Mouse (Mus musculus): ENCODE measurements at regions not wholly inside any gene's neighbourhood (a gene's known extent, or its start where the extent isn't known, plus 50 kb on each side); places are given as distances from the start of the nearest gene placed in this dataset.
A peak's percentile ranks its signal among the peaks of the same experiment; 100 is the strongest.

- Histone ChIP-seq H3K4me1 (replicated peaks) (peaks cover 31% of the 10 kb centered on the region), H3K9ac (no peak overlapping the region), H3K4me2 (no peak overlapping the region), H3K4me3 (no peak overlapping the region), H3K9me3 (no peaks in the 10 kb centered on the region), H3K36me3 (no peaks in the 10 kb centered on the region), H3K27ac (replicated peaks) (peak overlapping the region; percentile 80), H3K27me3 (no peaks in the 10 kb centered on the region)
- peak; percentile 73 for ATAC-seq (ENCODE audit: low read depth)
- 22% methylated on average over 8 of the region's 8 CpGs for WGBS
These were observed 176.3 kb upstream of the Crim1 start for GRCm38 (mm10) chr17:78023507-78024355.

DNA sequence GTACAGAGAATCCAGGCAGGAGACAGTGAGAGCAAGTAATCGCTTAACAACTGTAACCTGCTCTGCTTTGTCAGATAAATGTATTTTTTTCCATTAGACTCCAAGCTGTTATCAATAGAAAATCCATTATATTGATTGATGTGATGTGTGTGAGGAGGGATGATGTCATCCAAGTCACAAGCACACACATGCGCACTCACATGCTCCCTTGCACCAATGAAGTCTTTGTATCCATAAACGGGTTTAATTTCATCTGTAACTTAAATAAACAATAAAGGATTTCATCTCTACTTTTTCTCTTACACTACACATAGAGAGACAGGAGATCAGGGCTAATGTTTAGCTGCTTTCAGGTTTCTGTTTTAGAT is 175.7 kb upstream of the Crim1 start:
- no peak overlapping the region for H3K9ac ChIP-seq
- H3K9me3 ChIP-seq = no peaks in the 10 kb centered on the region
- H3K27ac ChIP-seq (replicated peaks) = peak overlapping the region; percentile 80
- 37% methylated on average over 3 of the region's 3 CpGs for WGBS
- no peak overlapping the region for H3K4me3 ChIP-seq
- ATAC-seq (ENCODE audit: low read depth) = 0 out of 2 replicates have a peak, but pooled peaks have one; percentile 40
- no peak overlapping the region for H3K4me2 ChIP-seq
- no peaks in the 10 kb centered on the region for H3K27me3 ChIP-seq
- no peaks in the 10 kb centered on the region for H3K36me3 ChIP-seq
- peaks cover 31% of the 10 kb centered on the region for H3K4me1 ChIP-seq (replicated peaks)

GRCm38 (mm10) chr17:78025294-78025693 is 174.8 kb upstream of the Crim1 start:
- no peak overlapping the region for H3K4me3 ChIP-seq
- no peak overlapping the region for H3K9ac ChIP-seq
- no peak for ATAC-seq (ENCODE audit: low read depth)
- 24% methylated on average over 7 of the region's 7 CpGs for WGBS
- no peaks in the 10 kb centered on the region for H3K36me3 ChIP-seq
- H3K27me3 ChIP-seq = no peaks in the 10 kb centered on the region
- no peaks in the 10 kb centered on the region for H3K9me3 ChIP-seq
- H3K4me2 ChIP-seq = no peak overlapping the region
- H3K27ac ChIP-seq (replicated peaks) = peak overlapping the region; percentile 80
- H3K4me1 ChIP-seq (replicated peaks) = peaks cover 31% of the 10 kb centered on the region

- ATAC-seq (ENCODE audit: low read depth) = no peak
- WGBS = 81% methylated on average over 3 of the region's 3 CpGs
These were observed 164.4 kb upstream of the Crim1 start for GRCm38 (mm10) chr17:78035648-78036047.

GRCm38 (mm10) chr17:78040338-78040737 is 159.7 kb upstream of the Crim1 start:
- Histone ChIP-seq H3K27me3 (no peaks in the 10 kb centered on the region), H3K27ac (replicated peaks) (no peak overlapping the region), H3K9me3 (no peaks in the 10 kb centered on the region), H3K4me2 (no peak overlapping the region), H3K4me1 (replicated peaks) (no peaks in the 10 kb centered on the region), H3K4me3 (no peak overlapping the region), H3K9ac (no peak overlapping the region), H3K36me3 (no peaks in the 10 kb centered on the region)
- no peak for ATAC-seq (ENCODE audit: low read depth)
- 57% methylated on average over 1 of the region's 1 CpGs for WGBS

More at GRCm38 (mm10) chr17:78035648-78036047, 164.4 kb upstream of the Crim1 start:
- Histone ChIP-seq H3K9me3 (no peaks in the 10 kb centered on the region), H3K9ac (no peak overlapping the region), H3K27ac (replicated peaks) (no peak overlapping the region), H3K36me3 (no peaks in the 10 kb centered on the region), H3K27me3 (no peaks in the 10 kb centered on the region), H3K4me2 (no peak overlapping the region), H3K4me3 (no peak overlapping the region), H3K4me1 (replicated peaks) (no peaks in the 10 kb centered on the region)

DNA sequence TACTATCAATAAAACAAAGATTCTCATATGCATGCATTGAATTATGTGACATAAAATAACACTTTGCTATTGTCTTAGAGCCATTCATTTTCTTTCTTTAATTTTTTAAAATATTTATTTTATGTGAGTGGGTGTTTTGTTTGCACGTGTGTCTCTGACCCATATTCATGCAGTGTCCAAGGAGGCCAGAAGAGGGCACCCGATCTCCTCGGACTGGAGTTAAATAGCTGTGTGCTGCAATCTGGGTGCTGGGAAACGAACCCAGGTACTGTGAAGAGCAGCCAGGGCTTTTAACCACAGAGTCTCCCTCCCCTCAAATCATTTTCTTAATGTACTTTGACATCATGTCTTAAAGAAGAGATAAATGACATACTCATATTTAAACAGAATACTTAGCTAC is 158.8 kb upstream of the Crim1 start:
- no peaks in the 10 kb centered on the region for H3K27me3 ChIP-seq
- H3K4me1 ChIP-seq (replicated peaks) = no peaks in the 10 kb centered on the region
- WGBS = 82% methylated on average over 4 of the region's 4 CpGs
- no peak overlapping the region for H3K4me3 ChIP-seq
- H3K4me2 ChIP-seq = no peak overlapping the region
- H3K36me3 ChIP-seq = no peaks in the 10 kb centered on the region
- no peak for ATAC-seq (ENCODE audit: low read depth)
- H3K27ac ChIP-seq (replicated peaks) = no peak overlapping the region
- no peaks in the 10 kb centered on the region for H3K9me3 ChIP-seq
- no peak overlapping the region for H3K9ac ChIP-seq

GRCm38 (mm10) chr17:78049766-78050165 is 150.3 kb upstream of the Crim1 start:
- 87% methylated on average over 9 of the region's 9 CpGs for WGBS
- ATAC-seq (ENCODE audit: low read depth) = no peak

DNA sequence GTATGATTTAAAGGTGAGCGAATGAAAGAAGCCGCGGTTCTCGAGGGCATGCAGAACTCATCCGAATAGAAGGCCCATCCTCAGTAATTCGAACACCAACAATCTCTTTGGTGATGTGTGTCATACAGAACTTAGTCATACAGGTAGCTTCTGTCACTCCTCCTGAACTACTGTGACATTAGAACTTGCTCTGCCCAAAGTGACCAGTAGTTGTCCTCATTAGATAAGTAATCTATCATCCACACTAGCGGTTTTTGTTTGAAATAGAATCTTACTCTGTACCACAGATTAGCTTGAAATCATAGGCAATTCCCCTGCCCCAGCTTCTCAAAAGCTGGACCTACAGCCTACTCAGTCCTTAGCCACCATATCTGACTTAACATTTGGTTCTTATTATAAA is 149.8 kb upstream of the Crim1 start:
- no peaks in the 10 kb centered on the region for H3K4me1 ChIP-seq (replicated peaks)
- no peak overlapping the region for H3K4me2 ChIP-seq
- no peak overlapping the region for H3K9ac ChIP-seq
- ATAC-seq (ENCODE audit: low read depth) = no peak
- H3K27ac ChIP-seq (replicated peaks) = no peak overlapping the region
- H3K9me3 ChIP-seq = no peaks in the 10 kb centered on the region
- no peak overlapping the region for H3K4me3 ChIP-seq
- H3K27me3 ChIP-seq = no peaks in the 10 kb centered on the region
- 92% methylated on average over 7 of the region's 7 CpGs for WGBS
- H3K36me3 ChIP-seq = no peaks in the 10 kb centered on the region

More at GRCm38 (mm10) chr17:78049766-78050165, 150.3 kb upstream of the Crim1 start:
- H3K4me3 ChIP-seq = no peak overlapping the region
- no peaks in the 10 kb centered on the region for H3K36me3 ChIP-seq
- H3K4me2 ChIP-seq = no peak overlapping the region
- H3K9ac ChIP-seq = no peak overlapping the region
- no peaks in the 10 kb centered on the region for H3K4me1 ChIP-seq (replicated peaks)
- no peaks in the 10 kb centered on the region for H3K9me3 ChIP-seq
- H3K27me3 ChIP-seq = no peaks in the 10 kb centered on the region
- no peak overlapping the region for H3K27ac ChIP-seq (replicated peaks)

- Histone ChIP-seq H3K4me2 (no peak overlapping the region), H3K4me1 (replicated peaks) (no peaks in the 10 kb centered on the region), H3K36me3 (no peaks in the 10 kb centered on the region), H3K9ac (no peak overlapping the region), H3K27me3 (no peaks in the 10 kb centered on the region), H3K27ac (replicated peaks) (no peak overlapping the region), H3K9me3 (no peaks in the 10 kb centered on the region), H3K4me3 (no peak overlapping the region)
- no peak for ATAC-seq (ENCODE audit: low read depth)
These were observed 124.2 kb upstream of the Crim1 start for GRCm38 (mm10) chr17:78075892-78076291.

DNA sequence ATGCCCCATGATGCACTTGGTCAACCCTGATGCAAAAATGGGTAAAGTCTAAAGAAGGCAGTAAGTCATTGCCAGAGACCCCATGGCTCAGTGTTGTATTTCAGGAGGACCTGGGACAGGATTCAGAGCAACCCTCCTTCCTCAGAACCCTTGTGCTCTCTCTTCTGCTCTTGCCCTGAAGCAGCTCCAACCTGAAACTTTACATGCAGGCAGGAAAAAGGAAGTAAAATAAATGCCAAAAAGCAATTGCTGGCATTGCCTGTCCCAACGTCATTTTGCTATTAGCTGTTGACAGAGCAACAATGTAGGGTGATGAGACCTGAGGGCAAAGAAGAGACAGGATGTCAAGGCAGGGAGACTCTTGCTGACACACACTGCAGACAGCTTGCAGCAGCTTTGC is 121.7 kb upstream of the Crim1 start:
- Histone ChIP-seq H3K4me2 (no peak overlapping the region), H3K27me3 (no peaks in the 10 kb centered on the region), H3K4me3 (no peak overlapping the region), H3K4me1 (replicated peaks) (no peaks in the 10 kb centered on the region), H3K27ac (replicated peaks) (no peak overlapping the region), H3K9ac (no peak overlapping the region), H3K9me3 (no peaks in the 10 kb centered on the region), H3K36me3 (no peaks in the 10 kb centered on the region)
- 59% methylated on average over 1 of the region's 1 CpGs for WGBS
- ATAC-seq (ENCODE audit: low read depth) = no peak

- whole genome bisulfite sequencing = 41% methylated on average over 4 of the region's 4 CpGs
- no peak overlapping the region for H3K4me2 ChIP-seq
- no peak overlapping the region for H3K27ac ChIP-seq (replicated peaks)
- ATAC-seq (ENCODE audit: low read depth) = no peak
- H3K9ac ChIP-seq = no peak overlapping the region
- no peaks in the 10 kb centered on the region for H3K27me3 ChIP-seq
- H3K4me1 ChIP-seq (replicated peaks) = no peaks in the 10 kb centered on the region
- no peaks in the 10 kb centered on the region for H3K36me3 ChIP-seq
- H3K4me3 ChIP-seq = no peak overlapping the region
- H3K9me3 ChIP-seq = no peaks in the 10 kb centered on the region
These were observed 115.6 kb upstream of the Crim1 start for GRCm38 (mm10) chr17:78084419-78084818.

- no peak overlapping the region for H3K4me2 ChIP-seq
- no peak overlapping the region for H3K27ac ChIP-seq (replicated peaks)
- H3K9me3 ChIP-seq = no peaks in the 10 kb centered on the region
- no peaks in the 10 kb centered on the region for H3K27me3 ChIP-seq
- H3K9ac ChIP-seq = no peak overlapping the region
- H3K4me3 ChIP-seq = no peak overlapping the region
- 89% methylated on average over 8 of the region's 8 CpGs for WGBS
- H3K4me1 ChIP-seq (replicated peaks) = no peaks in the 10 kb centered on the region
- no peak for ATAC-seq (ENCODE audit: low read depth)
- no peaks in the 10 kb centered on the region for H3K36me3 ChIP-seq
These were observed 113.1 kb upstream of the Crim1 start for GRCm38 (mm10) chr17:78086963-78087362.

GRCm38 (mm10) chr17:78097699-78098098 is 102.3 kb upstream of the Crim1 start:
- Histone ChIP-seq H3K4me3 (no peak overlapping the region), H3K36me3 (no peaks in the 10 kb centered on the region), H3K27ac (replicated peaks) (no peak overlapping the region), H3K9ac (no peak overlapping the region), H3K9me3 (no peaks in the 10 kb centered on the region), H3K4me1 (replicated peaks) (no peaks in the 10 kb centered on the region), H3K4me2 (no peak overlapping the region), H3K27me3 (no peaks in the 10 kb centered on the region)
- WGBS = 27% methylated on average over 1 of the region's 1 CpGs
- no peak for ATAC-seq (ENCODE audit: low read depth)

All from neural tube, embryonic 13.5 days (tissue).